Mouse (Mus musculus): Measurements from ENCODE around the gene Tcaf2. TPM values are rescaled to one million over a fixed set of nuclear protein-coding genes. Genes with fewer than 3 reads are reported as not detected.
A peak's percentile ranks its signal among the peaks of the same experiment; 100 is the strongest.

The Tcaf2 gene
- polyA plus RNA-seq (2015; fragmentation: Nextera tagmentation; extraction: Ambion mirVana), result 1.8 and 2.2 TPM in 2 replicates

DNA sequence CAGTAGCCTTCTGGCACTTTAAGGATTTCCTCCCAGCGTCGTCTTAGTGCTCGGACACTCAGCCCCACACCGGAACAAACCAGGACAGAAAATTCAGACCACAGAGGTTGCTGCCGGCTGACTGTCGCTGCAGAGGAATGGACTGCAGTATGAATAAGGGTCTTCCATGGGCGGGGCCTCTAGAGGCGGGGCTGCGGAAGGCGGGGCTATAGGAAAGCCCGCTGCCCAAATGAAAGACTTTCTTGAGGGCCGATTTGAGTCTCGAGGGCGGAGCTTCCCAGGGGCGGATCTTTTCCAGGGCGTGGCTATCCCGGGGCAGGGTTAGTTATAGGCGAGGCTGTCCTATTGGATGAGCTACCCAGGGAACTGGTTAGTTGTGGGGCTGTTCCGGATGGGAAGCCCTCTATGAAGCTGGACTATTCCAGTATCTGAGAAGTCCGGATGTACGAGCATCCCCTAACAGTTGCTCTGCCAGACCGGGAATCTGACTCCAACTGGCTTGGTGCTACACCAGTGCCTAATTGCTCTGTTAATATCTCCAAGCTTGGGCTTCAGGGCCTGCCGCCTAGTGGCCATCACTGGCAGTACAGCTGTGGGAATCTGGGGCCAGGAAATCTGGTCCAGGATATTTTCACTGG lies at the start of gene Tcaf2:
Gene Tcaf2 (minus strand): TSS at position 343 of the 638 bp plus-strand sequence.
- Histone ChIP-seq H3K4me2 (ENCODE audit: low read length) (peak within 1 kb of the TSS; percentile 85), H3K36me3 (ENCODE audit: control insufficient read depth, insufficient read depth, low read length) (no peaks in the 10 kb centered on the region), H3K4me1 (ENCODE audit: control insufficient read depth, insufficient read depth, low read length) (peaks cover 3% of the 10 kb centered on the region; the same call in 1 of the 2 replicates), H3K9me3 (replicated peaks; ENCODE audit: control insufficient read depth, low read length, poor library complexity, severe bottlenecking) (no peaks in the 10 kb centered on the region), H3K27ac (ENCODE audit: low read length) (no peak within 1 kb of the TSS), H3K27me3 (ENCODE audit: control insufficient read depth, insufficient read depth, low read depth, low read length) (no peaks in the 10 kb centered on the region), H3K9ac (ENCODE audit: low read depth, low read length) (peak within 1 kb of the TSS; percentile 38; the same call in 1 of the 2 replicates), H3K4me3 (ENCODE audit: low read depth, low read length) (peak within 1 kb of the TSS; percentile 46)
- peak; percentile 98 for ATAC-seq
- WGBS, result under 1% methylated on average over 23 of the region's 23 CpGs

DNA sequence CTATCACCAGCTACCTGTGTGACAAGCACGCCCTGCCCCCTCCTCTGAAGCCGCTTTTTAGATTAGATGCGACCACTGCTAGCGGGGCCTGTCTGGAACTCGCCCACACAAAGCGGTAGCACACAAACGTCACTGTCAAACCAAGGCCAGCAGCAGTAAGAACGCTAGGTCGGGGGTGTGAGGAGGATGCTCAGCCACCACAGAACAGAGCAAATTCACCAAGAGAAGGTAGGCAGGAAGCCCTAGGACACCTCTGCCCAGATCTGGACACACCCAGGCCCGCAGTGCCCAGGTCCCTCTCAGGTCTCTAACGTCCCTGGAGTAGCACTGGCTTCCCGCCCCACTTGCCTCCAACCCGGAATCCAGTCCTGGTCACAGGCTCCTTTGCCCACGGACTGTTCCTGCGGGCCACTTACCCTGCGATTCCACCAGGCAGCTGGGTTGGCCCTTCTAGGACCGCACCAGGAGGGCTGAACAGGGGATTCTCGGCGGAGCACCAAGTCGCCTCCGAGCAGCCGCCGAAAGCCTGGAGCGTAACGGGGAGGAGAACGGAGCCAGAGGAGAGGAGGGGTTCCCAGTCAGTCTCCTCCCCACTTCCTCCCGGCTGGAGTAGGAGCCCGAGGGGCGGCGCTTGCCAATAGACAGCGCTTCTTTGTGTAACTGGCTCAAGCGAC lies 47.6 kb upstream of the Tcaf2 start:
- Histone ChIP-seq H3K36me3 (ENCODE audit: control insufficient read depth, insufficient read depth, low read length) (peaks cover 4% of the 10 kb centered on the region; the same call in 1 of the 2 replicates), H3K27me3 (ENCODE audit: control insufficient read depth, insufficient read depth, low read depth, low read length) (no peaks in the 10 kb centered on the region), H3K4me3 (ENCODE audit: low read depth, low read length) (peak overlapping the region; percentile 59), H3K9me3 (replicated peaks; ENCODE audit: control insufficient read depth, low read length, poor library complexity, severe bottlenecking) (no peaks in the 10 kb centered on the region), H3K4me1 (ENCODE audit: control insufficient read depth, insufficient read depth, low read length) (peaks cover 28% of the 10 kb centered on the region), H3K27ac (ENCODE audit: low read length) (peak overlapping the region; percentile 93), H3K9ac (ENCODE audit: low read depth, low read length) (peak overlapping the region; percentile 84), H3K4me2 (ENCODE audit: low read length) (peak overlapping the region; percentile 85)
- peak; percentile 93 for ATAC-seq
- WGBS, result under 1% methylated on average over 32 of the region's 32 CpGs

DNA sequence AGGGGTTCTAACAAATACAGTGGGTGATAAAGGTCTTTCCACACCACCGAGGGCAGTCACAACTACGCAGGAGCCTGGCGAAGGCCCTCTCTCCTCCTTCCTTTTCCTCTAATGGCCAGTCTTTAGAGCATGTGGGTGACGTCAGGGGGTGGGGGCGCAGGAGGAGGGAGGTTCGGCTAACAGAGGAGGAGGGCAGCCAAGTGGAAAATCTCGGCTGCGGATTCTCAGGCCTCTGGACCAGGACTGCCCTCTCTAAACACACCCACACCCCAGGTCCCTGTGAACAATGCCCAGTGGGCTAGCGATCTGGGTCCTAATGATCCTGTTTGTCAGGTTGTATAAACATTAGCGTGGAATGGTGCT lies 47.1 kb upstream of the Tcaf2 start:
- Histone ChIP-seq H3K27me3 (ENCODE audit: control insufficient read depth, insufficient read depth, low read depth, low read length) (no peaks in the 10 kb centered on the region), H3K4me3 (ENCODE audit: low read depth, low read length) (peak overlapping the region; percentile 59), H3K27ac (ENCODE audit: low read length) (peak overlapping the region; percentile 93), H3K4me2 (ENCODE audit: low read length) (peak overlapping the region; percentile 85), H3K9me3 (replicated peaks; ENCODE audit: control insufficient read depth, low read length, poor library complexity, severe bottlenecking) (no peaks in the 10 kb centered on the region), H3K9ac (ENCODE audit: low read depth, low read length) (peak overlapping the region; percentile 84), H3K36me3 (ENCODE audit: control insufficient read depth, insufficient read depth, low read length) (peaks cover 4% of the 10 kb centered on the region; the same call in 1 of the 2 replicates), H3K4me1 (ENCODE audit: control insufficient read depth, insufficient read depth, low read length) (peaks cover 28% of the 10 kb centered on the region)
- peak; percentile 89 for ATAC-seq
- WGBS, result under 1% methylated on average over 10 of the region's 10 CpGs

DNA sequence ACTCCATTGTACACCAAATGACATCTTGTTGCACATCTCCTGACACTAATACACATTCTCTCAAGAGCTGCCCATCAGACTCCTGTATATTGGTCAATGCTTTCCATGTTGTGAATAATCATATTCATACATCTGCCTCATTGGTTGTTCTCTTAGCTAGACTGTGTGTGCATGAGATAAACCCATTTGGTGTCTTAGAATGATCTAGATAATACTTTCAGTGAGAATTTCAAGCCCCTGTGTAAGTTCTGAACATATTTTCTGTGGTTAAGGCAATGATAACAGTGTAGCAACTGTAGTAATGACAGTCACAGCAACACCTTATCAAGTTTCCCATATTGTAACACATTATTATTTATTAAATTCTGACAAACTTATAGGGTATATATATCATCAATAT lies 44.7 kb upstream of the Tcaf2 start:
- Histone ChIP-seq H3K4me3 (ENCODE audit: low read depth, low read length) (no peak overlapping the region), H3K9ac (ENCODE audit: low read depth, low read length) (no peak overlapping the region), H3K36me3 (ENCODE audit: control insufficient read depth, insufficient read depth, low read length) (peaks cover 17% of the 10 kb centered on the region), H3K9me3 (replicated peaks; ENCODE audit: control insufficient read depth, low read length, poor library complexity, severe bottlenecking) (no peaks in the 10 kb centered on the region), H3K4me2 (ENCODE audit: low read length) (no peak overlapping the region), H3K4me1 (ENCODE audit: control insufficient read depth, insufficient read depth, low read length) (peaks cover 28% of the 10 kb centered on the region), H3K27me3 (ENCODE audit: control insufficient read depth, insufficient read depth, low read depth, low read length) (no peaks in the 10 kb centered on the region), H3K27ac (ENCODE audit: low read length) (no peak overlapping the region)
- no peak for ATAC-seq

DNA sequence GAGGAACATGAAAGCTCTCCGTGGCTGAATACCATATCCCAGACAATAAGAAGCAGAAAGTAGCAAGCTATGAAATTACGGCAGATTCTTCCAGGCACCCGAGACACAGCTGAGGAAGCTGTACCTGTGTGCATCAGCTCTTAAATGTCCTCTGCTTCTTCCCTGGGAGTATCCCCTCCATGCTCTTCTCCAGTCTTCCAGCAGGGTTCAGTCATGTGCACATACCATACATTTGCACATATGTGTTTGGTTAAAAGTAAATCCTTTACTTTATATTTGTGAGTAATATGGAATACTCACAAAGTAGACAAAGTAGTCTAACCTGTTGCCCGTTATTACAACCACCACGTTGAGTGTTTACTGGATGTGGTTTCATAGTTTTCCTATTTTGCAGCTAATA lies 42.9 kb upstream of the Tcaf2 start:
- no peak for ATAC-seq
- Histone ChIP-seq H3K4me3 (ENCODE audit: low read depth, low read length) (no peak overlapping the region), H3K9me3 (replicated peaks; ENCODE audit: control insufficient read depth, low read length, poor library complexity, severe bottlenecking) (no peaks in the 10 kb centered on the region), H3K27me3 (ENCODE audit: control insufficient read depth, insufficient read depth, low read depth, low read length) (no peaks in the 10 kb centered on the region), H3K4me2 (ENCODE audit: low read length) (no peak overlapping the region), H3K27ac (ENCODE audit: low read length) (no peak overlapping the region), H3K36me3 (ENCODE audit: control insufficient read depth, insufficient read depth, low read length) (peaks cover 19% of the 10 kb centered on the region), H3K9ac (ENCODE audit: low read depth, low read length) (no peak overlapping the region), H3K4me1 (ENCODE audit: control insufficient read depth, insufficient read depth, low read length) (peaks cover 21% of the 10 kb centered on the region)
- WGBS, result 94% methylated on average over 5 of the region's 5 CpGs

DNA sequence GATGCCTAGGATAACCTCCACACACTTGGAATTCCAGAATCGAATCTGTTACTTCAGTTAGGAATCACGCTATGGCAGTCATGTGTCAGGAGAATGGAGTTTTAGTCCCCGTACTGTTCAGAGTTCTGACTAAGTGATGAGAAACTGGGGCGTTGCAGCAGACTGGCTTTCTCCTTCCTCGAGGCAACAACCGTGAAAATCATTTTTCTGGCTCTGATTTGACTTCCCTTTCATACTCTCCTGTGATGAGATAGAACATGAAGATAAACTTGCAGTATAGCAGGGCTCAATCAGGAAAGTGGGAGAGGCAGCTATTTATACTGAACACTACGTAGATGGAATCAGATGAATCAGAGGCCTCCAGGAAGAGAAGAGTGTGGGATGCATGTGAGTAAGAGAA lies 35.0 kb upstream of the Tcaf2 start:
- H3K4me3 ChIP-seq (ENCODE audit: low read depth, low read length), result no peak overlapping the region
- WGBS, result 80% methylated on average over 7 of the region's 7 CpGs
- H3K27me3 ChIP-seq (ENCODE audit: control insufficient read depth, insufficient read depth, low read depth, low read length), result no peaks in the 10 kb centered on the region
- H3K27ac ChIP-seq (ENCODE audit: low read length), result no peak overlapping the region
- no peaks in the 10 kb centered on the region for H3K4me1 ChIP-seq (ENCODE audit: control insufficient read depth, insufficient read depth, low read length)
- peaks cover 32% of the 10 kb centered on the region for H3K36me3 ChIP-seq (ENCODE audit: control insufficient read depth, insufficient read depth, low read length)
- no peaks in the 10 kb centered on the region for H3K9me3 ChIP-seq (replicated peaks; ENCODE audit: control insufficient read depth, low read length, poor library complexity, severe bottlenecking)
- no peak for ATAC-seq
- no peak overlapping the region for H3K4me2 ChIP-seq (ENCODE audit: low read length)
- H3K9ac ChIP-seq (ENCODE audit: low read depth, low read length), result no peak overlapping the region

DNA sequence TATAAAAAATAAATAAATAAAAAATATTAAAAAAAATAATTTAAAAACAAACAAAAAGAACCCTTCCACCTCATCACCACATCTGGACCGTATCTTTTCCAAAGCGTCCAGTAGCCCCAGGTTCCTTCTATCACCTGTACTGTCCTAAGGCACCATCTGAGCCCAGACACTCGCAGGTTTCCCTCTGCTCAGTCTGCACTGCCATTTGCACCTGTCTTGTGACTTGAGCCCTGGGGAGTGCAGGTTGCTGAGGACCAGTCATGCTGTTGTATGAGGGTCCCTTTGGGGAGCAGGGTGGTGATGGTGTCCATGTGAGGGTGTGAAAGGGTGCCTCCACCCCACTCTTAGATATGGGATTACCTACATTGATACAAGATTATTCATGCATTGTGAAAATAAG lies 31.0 kb upstream of the Tcaf2 start:
- Histone ChIP-seq H3K9me3 (replicated peaks; ENCODE audit: control insufficient read depth, low read length, poor library complexity, severe bottlenecking) (no peaks in the 10 kb centered on the region), H3K36me3 (ENCODE audit: control insufficient read depth, insufficient read depth, low read length) (peaks cover 55% of the 10 kb centered on the region), H3K27me3 (ENCODE audit: control insufficient read depth, insufficient read depth, low read depth, low read length) (no peaks in the 10 kb centered on the region), H3K27ac (ENCODE audit: low read length) (no peak overlapping the region), H3K4me1 (ENCODE audit: control insufficient read depth, insufficient read depth, low read length) (no peaks in the 10 kb centered on the region), H3K4me3 (ENCODE audit: low read depth, low read length) (no peak overlapping the region), H3K4me2 (ENCODE audit: low read length) (no peak overlapping the region), H3K9ac (ENCODE audit: low read depth, low read length) (no peak overlapping the region)
- 96% methylated on average over 3 of the region's 3 CpGs for WGBS
- ATAC-seq, result no peak

DNA sequence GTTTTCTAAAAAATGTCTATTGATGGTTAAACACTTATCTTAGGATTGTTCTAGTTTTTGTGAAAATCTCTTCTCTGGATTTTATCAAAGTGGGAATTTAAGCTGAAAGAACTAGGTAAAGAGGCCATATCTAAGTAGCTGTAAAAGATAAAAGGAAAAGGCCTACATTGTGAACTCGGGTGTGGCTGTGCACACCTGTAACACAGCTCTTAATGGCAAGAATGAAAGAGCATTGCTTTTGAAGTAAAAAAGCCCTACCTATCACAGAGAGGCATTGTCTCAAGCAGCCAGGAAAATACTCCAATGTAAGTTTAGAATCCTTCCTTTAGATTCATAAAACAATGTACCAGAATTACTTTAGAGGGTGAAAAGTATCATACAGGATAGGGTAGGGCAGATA lies 26.7 kb upstream of the Tcaf2 start:
- Histone ChIP-seq H3K9ac (ENCODE audit: low read depth, low read length) (no peak overlapping the region), H3K4me3 (ENCODE audit: low read depth, low read length) (no peak overlapping the region), H3K4me2 (ENCODE audit: low read length) (no peak overlapping the region), H3K27ac (ENCODE audit: low read length) (no peak overlapping the region), H3K27me3 (ENCODE audit: control insufficient read depth, insufficient read depth, low read depth, low read length) (no peaks in the 10 kb centered on the region), H3K4me1 (ENCODE audit: control insufficient read depth, insufficient read depth, low read length) (no peaks in the 10 kb centered on the region), H3K9me3 (replicated peaks; ENCODE audit: control insufficient read depth, low read length, poor library complexity, severe bottlenecking) (no peaks in the 10 kb centered on the region), H3K36me3 (ENCODE audit: control insufficient read depth, insufficient read depth, low read length) (peaks cover 46% of the 10 kb centered on the region)
- 93% methylated on average over 1 of the region's 1 CpGs for WGBS
- ATAC-seq, result no peak

DNA sequence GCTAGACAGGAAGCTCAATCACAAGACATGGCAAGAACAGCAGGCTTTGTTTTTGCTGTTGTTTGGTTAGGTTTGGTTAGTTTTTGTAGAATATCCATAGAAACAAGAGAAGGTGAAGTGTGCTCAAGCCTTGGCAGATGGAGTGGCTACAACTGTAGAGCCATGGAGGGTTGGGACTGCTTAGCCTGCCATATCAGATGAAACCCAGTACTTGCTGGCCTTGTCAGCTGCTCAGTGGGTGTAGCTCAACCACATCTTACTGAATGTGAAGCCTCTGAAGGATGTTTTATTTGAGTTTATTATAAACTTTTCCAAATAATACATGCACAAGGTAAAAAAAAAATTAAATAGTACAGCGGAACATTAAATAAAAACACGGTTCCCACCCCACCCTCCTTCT lies 22.7 kb upstream of the Tcaf2 start:
- Histone ChIP-seq H3K4me2 (ENCODE audit: low read length) (no peak overlapping the region), H3K36me3 (ENCODE audit: control insufficient read depth, insufficient read depth, low read length) (peaks cover 10% of the 10 kb centered on the region; the same call in 1 of the 2 replicates), H3K4me1 (ENCODE audit: control insufficient read depth, insufficient read depth, low read length) (no peaks in the 10 kb centered on the region), H3K27me3 (ENCODE audit: control insufficient read depth, insufficient read depth, low read depth, low read length) (no peaks in the 10 kb centered on the region), H3K4me3 (ENCODE audit: low read depth, low read length) (no peak overlapping the region), H3K9me3 (replicated peaks; ENCODE audit: control insufficient read depth, low read length, poor library complexity, severe bottlenecking) (no peaks in the 10 kb centered on the region), H3K9ac (ENCODE audit: low read depth, low read length) (no peak overlapping the region), H3K27ac (ENCODE audit: low read length) (no peak overlapping the region)
- ATAC-seq, result no peak
- 95% methylated on average over 2 of the region's 2 CpGs for WGBS
